Mouse (Mus musculus): ENCODE results near the gene Rnf38. TPM values are rescaled to one million over a fixed set of nuclear protein-coding genes. Genes with fewer than 3 reads are reported as not detected.

The Rnf38 gene
- polyA plus RNA-seq, 1 experiment from 2014 or later, result 22.2 TPM

DNA sequence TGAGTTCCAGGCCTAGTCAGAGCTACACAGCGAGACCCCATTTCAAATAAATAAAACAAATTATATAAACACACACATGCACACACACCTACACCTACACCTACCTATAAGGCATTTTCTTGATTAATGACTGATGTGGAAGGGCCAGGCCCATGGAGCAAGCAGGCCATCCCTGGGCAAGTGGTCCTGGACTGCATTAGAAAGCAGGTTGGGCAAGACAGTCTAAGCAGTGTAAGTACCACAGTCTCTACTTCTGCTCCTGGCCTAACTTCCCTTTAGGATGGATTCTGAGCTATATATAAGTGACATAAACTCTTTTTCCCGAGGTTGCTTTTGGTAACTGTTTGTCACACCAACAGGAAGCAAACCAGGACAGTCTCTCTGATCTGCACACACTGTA lies 70.6 kb downstream of the Rnf38 start:
- Histone ChIP-seq H3K9me3 (replicated peaks) (no peaks in the 10 kb centered on the region), H3K36me3 (0 out of 2 replicates have a peak, but pooled peaks cover 9% of the 10 kb centered on the region), H3K9ac (no peak overlapping the region), H3K27ac (no peak overlapping the region), H3K4me3 (replicated peaks) (no peak overlapping the region), H3K4me1 (peaks cover 43% of the 10 kb centered on the region), H3K4me2 (no peak overlapping the region), H3K27me3 (no peaks in the 10 kb centered on the region)
- ATAC-seq (replicated peaks; ENCODE audit: low FRiP score), result no peak
- 74% methylated on average over 2 of the region's 2 CpGs for WGBS

DNA sequence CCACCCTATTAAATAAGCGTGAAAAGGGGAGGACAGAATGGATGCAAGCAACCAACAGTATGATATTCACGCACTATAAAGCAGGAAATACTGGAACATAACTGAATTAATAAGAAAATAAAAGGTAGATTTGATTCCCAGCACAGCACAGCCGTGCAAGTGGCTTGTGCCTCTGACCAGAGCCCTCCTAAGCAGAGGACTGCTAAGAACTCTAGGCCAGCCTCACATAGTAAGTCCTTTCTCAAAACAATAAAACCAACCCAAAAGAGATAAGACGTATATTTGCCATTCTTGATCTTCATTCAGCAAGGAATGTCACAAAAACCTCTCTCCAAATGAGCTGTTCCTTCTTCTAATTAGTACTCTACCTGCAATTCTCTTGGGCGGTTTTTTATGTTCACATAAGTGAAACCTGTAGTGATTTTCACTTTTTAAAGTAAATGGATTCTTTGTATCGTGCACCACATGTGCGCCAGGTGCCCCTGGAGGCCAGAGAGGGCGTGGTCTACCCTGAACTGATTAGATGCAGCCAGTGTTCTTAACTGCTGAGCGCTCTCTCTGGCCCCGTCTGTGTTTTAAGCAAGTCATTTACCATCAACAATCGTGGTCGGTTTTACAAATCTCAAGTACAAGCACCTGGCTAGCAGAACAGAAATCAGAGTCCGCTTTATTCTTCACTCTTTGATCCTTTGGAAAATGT lies 72.4 kb downstream of the Rnf38 start:
- Histone ChIP-seq H3K27ac (no peak overlapping the region), H3K27me3 (no peaks in the 10 kb centered on the region), H3K4me3 (replicated peaks) (no peak overlapping the region), H3K4me1 (peaks cover 40% of the 10 kb centered on the region), H3K9ac (no peak overlapping the region), H3K9me3 (replicated peaks) (no peaks in the 10 kb centered on the region), H3K4me2 (no peak overlapping the region), H3K36me3 (peaks cover 17% of the 10 kb centered on the region; the same call in 1 of the 2 replicates)
- ATAC-seq (replicated peaks; ENCODE audit: low FRiP score), result no peak
- WGBS, result 67% methylated on average over 13 of the region's 13 CpGs

DNA sequence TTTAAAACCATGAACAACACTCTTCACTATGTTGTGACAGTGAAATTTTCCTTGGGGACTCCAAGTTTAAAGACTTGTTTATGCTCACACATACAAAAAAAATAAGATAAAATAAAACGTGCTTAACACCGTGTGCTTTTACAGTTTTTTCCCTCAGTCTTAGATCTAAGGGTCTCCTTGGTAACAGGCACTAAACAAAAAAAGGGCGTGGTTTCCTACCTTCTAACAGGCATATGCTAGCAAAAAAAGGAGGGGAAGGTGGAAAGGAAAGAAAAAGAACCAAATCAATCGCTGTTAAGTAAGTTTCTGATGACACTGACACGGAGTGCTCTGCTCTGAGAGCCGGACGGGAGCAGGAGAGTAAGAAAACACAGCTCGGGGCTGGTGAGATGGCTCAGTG lies 73.8 kb downstream of the Rnf38 start:
- Histone ChIP-seq H3K27ac (no peak overlapping the region), H3K36me3 (peaks cover 21% of the 10 kb centered on the region; the same call in 1 of the 2 replicates), H3K4me2 (no peak overlapping the region), H3K4me1 (peaks cover 29% of the 10 kb centered on the region), H3K4me3 (replicated peaks) (no peak overlapping the region), H3K27me3 (no peaks in the 10 kb centered on the region), H3K9me3 (replicated peaks) (no peaks in the 10 kb centered on the region), H3K9ac (no peak overlapping the region)
- WGBS, result 77% methylated on average over 8 of the region's 8 CpGs
- no peak for ATAC-seq (replicated peaks; ENCODE audit: low FRiP score)

DNA sequence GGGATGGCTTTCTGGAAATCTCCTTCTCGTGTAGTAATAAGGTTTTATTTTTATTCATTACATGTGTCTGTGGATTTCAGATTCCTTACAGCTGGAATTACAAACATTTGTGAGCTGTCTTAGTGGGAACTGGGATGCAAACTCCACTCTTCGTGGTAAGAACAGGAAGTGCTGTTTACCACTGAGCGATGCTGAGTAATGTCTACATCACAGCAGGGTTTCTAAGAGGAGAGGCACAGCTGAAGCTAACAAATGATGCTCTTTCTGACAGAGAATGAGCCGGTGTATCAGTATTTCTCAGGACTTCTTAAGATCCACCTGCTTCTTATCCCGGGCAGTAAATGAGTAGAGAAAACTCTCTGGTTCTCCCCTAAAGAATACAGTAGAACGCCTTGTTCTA lies 77.1 kb downstream of the Rnf38 start:
- Histone ChIP-seq H3K36me3 (peaks cover 32% of the 10 kb centered on the region), H3K9me3 (replicated peaks) (no peaks in the 10 kb centered on the region), H3K4me1 (peaks cover 8% of the 10 kb centered on the region; the same call in 1 of the 2 replicates), H3K27me3 (no peaks in the 10 kb centered on the region), H3K27ac (no peak overlapping the region), H3K4me3 (replicated peaks) (no peak overlapping the region), H3K4me2 (no peak overlapping the region), H3K9ac (no peak overlapping the region)
- 80% methylated on average over 6 of the region's 6 CpGs for WGBS
- ATAC-seq (replicated peaks; ENCODE audit: low FRiP score), result no peak

DNA sequence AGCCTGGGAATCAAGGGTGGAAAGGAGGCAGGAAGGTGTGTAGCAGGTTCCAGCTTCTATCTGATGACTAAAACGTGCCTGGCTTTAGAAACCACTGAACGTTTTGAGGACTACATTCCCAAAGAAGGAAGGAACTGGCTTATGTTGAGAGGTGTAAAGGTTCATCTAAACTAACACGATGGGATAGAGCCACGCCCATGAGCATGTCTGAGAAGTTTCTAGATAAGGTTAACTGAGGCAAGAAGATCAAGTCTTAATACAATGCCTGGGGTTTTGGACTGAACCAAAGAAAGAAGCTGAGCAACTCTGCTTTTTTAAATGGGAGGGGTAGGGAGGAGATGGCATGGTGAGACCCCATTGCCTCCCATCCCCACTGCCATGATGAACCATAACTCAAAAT lies 78.7 kb downstream of the Rnf38 start:
- no peak overlapping the region for H3K4me2 ChIP-seq
- no peak overlapping the region for H3K4me3 ChIP-seq (replicated peaks)
- WGBS, result 87% methylated on average over 4 of the region's 4 CpGs
- H3K9me3 ChIP-seq (replicated peaks), result no peaks in the 10 kb centered on the region
- no peaks in the 10 kb centered on the region for H3K27me3 ChIP-seq
- no peaks in the 10 kb centered on the region for H3K4me1 ChIP-seq
- ATAC-seq (replicated peaks; ENCODE audit: low FRiP score), result no peak
- no peak overlapping the region for H3K27ac ChIP-seq
- no peak overlapping the region for H3K9ac ChIP-seq
- peaks cover 45% of the 10 kb centered on the region for H3K36me3 ChIP-seq

DNA sequence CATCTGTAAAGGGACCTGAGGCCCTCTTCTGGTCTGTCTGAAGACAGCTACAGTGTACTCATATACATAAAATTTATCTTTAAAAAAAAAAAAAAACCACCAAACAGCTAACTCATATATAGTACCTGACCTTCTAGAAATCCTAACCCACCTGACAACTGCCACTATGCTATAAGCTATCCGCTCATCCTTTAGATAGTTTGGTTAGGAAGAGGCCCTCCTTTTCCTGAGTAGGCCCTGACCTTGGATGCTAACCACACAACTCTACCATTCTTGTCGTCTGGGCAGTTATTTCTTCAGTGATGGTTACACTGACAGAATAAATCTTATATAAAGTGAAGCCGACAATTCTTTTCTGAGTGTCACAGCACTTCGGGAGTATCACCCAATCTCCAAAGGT lies 80.7 kb downstream of the Rnf38 start:
- H3K4me2 ChIP-seq, result no peak overlapping the region
- no peak for ATAC-seq (replicated peaks; ENCODE audit: low FRiP score)
- H3K9me3 ChIP-seq (replicated peaks), result no peaks in the 10 kb centered on the region
- H3K27ac ChIP-seq, result no peak overlapping the region
- H3K27me3 ChIP-seq, result no peaks in the 10 kb centered on the region
- no peak overlapping the region for H3K9ac ChIP-seq
- peaks cover 53% of the 10 kb centered on the region for H3K36me3 ChIP-seq
- H3K4me3 ChIP-seq (replicated peaks), result no peak overlapping the region
- WGBS, result 85% methylated on average over 4 of the region's 4 CpGs
- H3K4me1 ChIP-seq, result no peaks in the 10 kb centered on the region

DNA sequence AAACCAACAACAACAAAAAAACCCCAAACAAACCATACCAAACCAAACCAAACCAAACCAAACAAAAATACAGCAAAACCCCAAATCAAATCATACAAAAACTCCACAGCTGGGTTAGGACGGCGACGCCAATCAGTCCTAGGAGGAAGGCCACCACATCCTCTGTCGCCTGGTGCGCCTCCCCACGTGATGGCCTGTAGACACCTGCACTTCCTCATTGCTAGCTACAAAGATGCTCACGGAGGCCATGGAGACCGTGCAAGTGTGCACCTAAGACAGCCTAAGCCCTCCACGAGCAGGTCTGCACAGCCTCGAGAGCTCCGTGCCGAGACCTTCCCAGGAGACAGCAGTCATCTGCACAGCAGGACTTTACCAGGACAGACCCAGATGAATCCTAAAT lies 106.8 kb downstream of the Rnf38 start:
- no peaks in the 10 kb centered on the region for H3K27me3 ChIP-seq
- no peak overlapping the region for H3K9ac ChIP-seq
- H3K27ac ChIP-seq, result no peak overlapping the region
- peaks cover 70% of the 10 kb centered on the region for H3K36me3 ChIP-seq
- H3K4me1 ChIP-seq, result no peaks in the 10 kb centered on the region
- H3K4me2 ChIP-seq, result no peak overlapping the region
- ATAC-seq (replicated peaks; ENCODE audit: low FRiP score), result no peak
- H3K4me3 ChIP-seq (replicated peaks), result no peak overlapping the region
- WGBS, result 92% methylated on average over 12 of the region's 12 CpGs
- no peaks in the 10 kb centered on the region for H3K9me3 ChIP-seq (replicated peaks)

DNA sequence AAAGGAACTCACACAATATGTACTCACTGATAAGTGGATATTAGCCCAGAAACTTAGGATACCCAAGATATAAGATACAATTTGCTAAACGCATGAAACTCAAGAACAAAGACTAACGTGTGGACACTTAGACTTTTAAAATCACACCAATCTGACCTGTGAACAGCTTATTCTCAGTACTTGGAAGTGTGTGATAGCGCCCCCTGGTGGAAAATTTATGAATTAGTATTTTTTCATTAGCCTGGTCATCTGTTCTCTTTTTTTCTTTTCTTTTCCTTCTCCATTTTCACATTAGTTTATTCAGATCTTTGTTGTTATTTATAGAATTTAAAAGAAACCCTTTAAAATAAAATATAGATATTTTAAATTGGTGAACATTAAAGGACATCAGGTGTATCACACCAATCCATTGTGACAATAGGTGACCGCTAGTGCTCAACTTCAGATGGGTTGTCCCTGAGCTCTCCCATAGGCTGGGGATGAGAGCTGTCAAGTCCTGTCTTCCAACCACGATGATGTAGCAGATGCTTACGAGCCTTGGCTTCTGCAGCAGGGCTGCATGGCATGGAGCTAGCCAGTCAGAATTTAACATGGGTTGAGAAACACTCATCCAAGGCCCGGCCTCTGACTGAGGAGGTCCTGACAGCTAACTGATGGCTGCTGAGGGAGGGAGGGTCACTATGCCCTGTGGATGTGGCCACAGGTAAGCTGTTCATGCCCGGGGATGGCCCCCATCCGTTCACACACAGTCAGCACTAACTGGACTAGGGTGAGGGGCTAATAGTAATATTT lies 114.0 kb downstream of the Rnf38 start:
- no peaks in the 10 kb centered on the region for H3K9me3 ChIP-seq (replicated peaks)
- no peak overlapping the region for H3K27ac ChIP-seq
- H3K36me3 ChIP-seq, result peaks cover 5% of the 10 kb centered on the region; the same call in 1 of the 2 replicates
- no peak overlapping the region for H3K9ac ChIP-seq
- no peak overlapping the region for H3K4me2 ChIP-seq
- H3K4me1 ChIP-seq, result no peaks in the 10 kb centered on the region
- no peak overlapping the region for H3K4me3 ChIP-seq (replicated peaks)
- H3K27me3 ChIP-seq, result no peaks in the 10 kb centered on the region
- no peak for ATAC-seq (replicated peaks; ENCODE audit: low FRiP score)
- 53% methylated on average over 9 of the region's 9 CpGs for WGBS

DNA sequence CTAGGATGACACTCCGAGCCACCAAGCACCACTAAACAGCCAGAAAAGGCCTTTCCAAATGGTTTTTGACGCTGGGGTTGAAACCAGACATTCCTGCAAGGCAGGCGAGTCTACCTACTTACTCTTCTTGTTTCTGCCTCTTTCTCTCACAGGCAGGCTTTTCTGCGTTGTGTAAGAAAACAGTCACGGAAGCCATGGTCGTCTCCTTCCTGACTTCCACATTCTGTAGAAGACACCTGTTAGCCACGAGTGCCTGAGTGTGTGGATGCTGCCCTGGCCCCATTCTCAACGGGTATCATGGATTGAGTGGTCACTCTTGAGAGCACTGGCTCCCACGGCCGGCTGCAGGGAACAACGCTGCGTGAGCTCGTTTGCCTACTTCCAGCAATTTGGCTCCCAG lies 118.5 kb downstream of the Rnf38 start:
- no peak overlapping the region for H3K9ac ChIP-seq
- H3K27ac ChIP-seq, result no peak overlapping the region
- H3K4me1 ChIP-seq, result peaks cover 16% of the 10 kb centered on the region
- no peak for ATAC-seq (replicated peaks; ENCODE audit: low FRiP score)
- H3K36me3 ChIP-seq, result no peaks in the 10 kb centered on the region
- 79% methylated on average over 13 of the region's 13 CpGs for WGBS
- no peaks in the 10 kb centered on the region for H3K27me3 ChIP-seq
- no peaks in the 10 kb centered on the region for H3K9me3 ChIP-seq (replicated peaks)
- H3K4me2 ChIP-seq, result no peak overlapping the region
- H3K4me3 ChIP-seq (replicated peaks), result no peak overlapping the region

DNA sequence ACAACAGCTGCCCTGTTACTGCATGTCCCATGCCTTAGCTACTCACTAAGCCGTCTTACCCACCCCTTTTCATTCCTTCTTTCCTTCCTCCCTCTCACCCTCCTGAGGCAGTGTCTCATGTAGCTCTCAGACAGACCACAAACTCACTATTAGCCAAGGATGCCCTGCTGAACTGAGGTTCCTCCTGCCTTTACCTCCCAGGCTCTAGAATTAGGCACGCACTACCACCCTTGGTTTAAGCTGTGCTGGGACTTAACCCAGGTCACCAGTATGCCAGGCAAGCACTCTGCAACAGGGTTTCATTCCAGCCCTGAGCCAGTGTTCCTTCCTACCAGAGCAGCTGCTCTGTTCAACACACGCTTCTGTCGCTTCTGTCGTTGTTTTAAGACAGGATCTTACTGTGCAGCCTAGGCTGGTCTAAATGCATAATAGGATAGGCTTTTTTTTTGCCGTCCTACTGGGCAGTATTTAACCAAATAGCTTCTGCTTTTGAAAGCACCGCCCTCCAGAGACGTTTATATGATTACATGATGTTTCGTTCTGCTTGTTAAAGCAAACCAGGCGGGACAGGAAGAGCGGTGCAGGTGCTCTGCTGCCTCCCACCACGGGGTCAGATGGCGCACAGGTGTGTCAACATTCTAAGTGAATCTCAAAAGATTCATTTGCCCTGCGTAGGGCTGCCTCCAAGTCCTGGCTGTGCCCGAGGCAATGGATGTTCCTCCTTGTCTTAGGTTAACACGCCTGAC lies 120.0 kb downstream of the Rnf38 start:
- H3K27ac ChIP-seq, result 0 out of 2 replicates have a peak overlapping the region, but pooled peaks have one; percentile 2
- no peaks in the 10 kb centered on the region for H3K27me3 ChIP-seq
- H3K9ac ChIP-seq, result no peak overlapping the region
- peak overlapping the region; percentile 34; the same call in 1 of the 2 replicates for H3K4me2 ChIP-seq
- peaks cover 17% of the 10 kb centered on the region for H3K4me1 ChIP-seq
- H3K36me3 ChIP-seq, result no peaks in the 10 kb centered on the region
- H3K4me3 ChIP-seq (replicated peaks), result no peak overlapping the region
- 29% methylated on average over 16 of the region's 16 CpGs for WGBS
- no peaks in the 10 kb centered on the region for H3K9me3 ChIP-seq (replicated peaks)
- ATAC-seq (replicated peaks; ENCODE audit: low FRiP score), result 0 out of 2 replicates have a peak, but pooled peaks have one; percentile 33

DNA sequence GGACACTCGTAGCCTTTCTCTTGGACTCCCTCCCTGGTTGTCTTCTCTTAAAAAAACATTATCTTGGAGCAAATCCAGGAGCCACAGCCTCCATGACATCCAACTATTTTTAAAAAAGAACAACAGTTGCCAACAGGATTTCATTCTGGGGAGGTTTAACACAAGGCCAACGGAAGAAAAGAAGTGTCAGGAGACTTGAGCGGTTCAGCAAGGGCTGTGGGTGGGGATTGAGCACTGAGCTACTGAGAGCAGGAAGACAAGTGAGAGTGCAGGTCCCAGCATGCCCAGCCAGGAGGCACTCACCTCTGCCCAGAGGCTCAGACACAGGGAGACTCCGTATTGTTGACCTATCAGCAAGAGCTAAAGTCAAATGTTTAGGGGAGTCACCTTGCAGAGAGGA lies 120.8 kb downstream of the Rnf38 start:
- Histone ChIP-seq H3K9me3 (replicated peaks) (no peaks in the 10 kb centered on the region), H3K4me3 (replicated peaks) (no peak overlapping the region), H3K27me3 (no peaks in the 10 kb centered on the region), H3K9ac (no peak overlapping the region), H3K36me3 (no peaks in the 10 kb centered on the region), H3K27ac (0 out of 2 replicates have a peak overlapping the region, but pooled peaks have one; percentile 37), H3K4me1 (peaks cover 21% of the 10 kb centered on the region), H3K4me2 (0 out of 2 replicates have a peak overlapping the region, but pooled peaks have one; percentile 3)
- WGBS, result 18% methylated on average over 4 of the region's 4 CpGs
- no peak for ATAC-seq (replicated peaks; ENCODE audit: low FRiP score)

DNA sequence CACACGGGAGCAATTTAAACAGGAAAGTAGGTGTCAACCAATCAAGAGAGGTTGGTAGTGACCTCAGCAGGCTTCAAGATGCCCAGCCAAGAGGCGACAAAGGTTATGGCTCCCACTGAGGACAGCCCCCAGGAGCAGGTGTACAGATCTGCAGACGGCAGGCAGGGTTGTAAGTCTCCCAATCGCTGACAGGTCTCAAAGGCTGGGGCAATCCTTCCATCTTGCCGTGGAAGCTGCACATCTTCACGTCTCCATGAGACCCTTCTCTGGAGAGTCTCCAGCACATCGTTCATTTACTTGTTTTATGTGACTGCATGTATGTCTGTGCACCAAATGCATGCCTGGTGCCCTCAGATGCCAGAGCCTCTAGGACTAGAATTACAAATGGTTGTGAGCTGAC lies 122.8 kb downstream of the Rnf38 start:
- Histone ChIP-seq H3K4me3 (replicated peaks) (no peak overlapping the region), H3K9ac (no peak overlapping the region), H3K4me1 (peaks cover 39% of the 10 kb centered on the region), H3K4me2 (no peak overlapping the region), H3K27me3 (no peaks in the 10 kb centered on the region), H3K27ac (no peak overlapping the region), H3K9me3 (replicated peaks) (no peaks in the 10 kb centered on the region), H3K36me3 (no peaks in the 10 kb centered on the region)
- no peak for ATAC-seq (replicated peaks; ENCODE audit: low FRiP score)
- 62% methylated on average over 7 of the region's 7 CpGs for WGBS

Measured in kidney, embryonic 15.5 days (tissue).